Mouse (Mus musculus): ENCODE results near the gene Pkp3. TPM values are rescaled to one million over a fixed set of nuclear protein-coding genes. Genes with fewer than 3 reads are reported as not detected.

Pkp3 gene
- polyA plus RNA-seq, 1 experiment from 2014 or later = 4.5 TPM

GRCm38 (mm10) chr7:141060426-141061242 is 17.4 kb upstream of the Pkp3 start, which contains the start of gene B4galnt4:
Gene B4galnt4, plus strand, starts transcription at chr7:141061104.
- Histone ChIP-seq H3K27me3 (no peaks in the 10 kb centered on the region), H3K4me1 (peaks cover 28% of the 10 kb centered on the region), H3K9me3 (replicated peaks) (no peaks in the 10 kb centered on the region), H3K4me2 (replicated peaks) (peak within 1 kb of the TSS; percentile 83), H3K36me3 (peaks cover 26% of the 10 kb centered on the region), H3K9ac (peak within 1 kb of the TSS; percentile 98), H3K4me3 (peak within 1 kb of the TSS; percentile 86), H3K27ac (peak within 1 kb of the TSS; percentile 93)
- WGBS = under 1% methylated on average over 72 of the region's 72 CpGs
- peak; percentile 99 for ATAC-seq (ENCODE audit: low FRiP score)

- Histone ChIP-seq H3K9ac (peak overlapping the region; percentile 98), H3K9me3 (replicated peaks) (no peaks in the 10 kb centered on the region), H3K4me2 (replicated peaks) (peak overlapping the region; percentile 83), H3K27ac (peak overlapping the region; percentile 93), H3K27me3 (no peaks in the 10 kb centered on the region), H3K4me1 (peaks cover 28% of the 10 kb centered on the region), H3K4me3 (peak overlapping the region; percentile 86), H3K36me3 (peaks cover 32% of the 10 kb centered on the region)
- under 1% methylated on average over 37 of the region's 37 CpGs for WGBS
- peak; percentile 68 for ATAC-seq (ENCODE audit: low FRiP score)
These were observed 16.7 kb upstream of the Pkp3 start for GRCm38 (mm10) chr7:141061269-141061692.

GRCm38 (mm10) chr7:141062525-141062924 is 15.5 kb upstream of the Pkp3 start:
- H3K9ac ChIP-seq = peak overlapping the region; percentile 5; the same call in 1 of the 2 replicates
- peaks cover 28% of the 10 kb centered on the region for H3K4me1 ChIP-seq
- no peaks in the 10 kb centered on the region for H3K27me3 ChIP-seq
- no peak for ATAC-seq (ENCODE audit: low FRiP score)
- H3K9me3 ChIP-seq (replicated peaks) = no peaks in the 10 kb centered on the region
- 80% methylated on average over 7 of the region's 7 CpGs for WGBS
- peak overlapping the region; percentile 86; the same call in 1 of the 2 replicates for H3K4me3 ChIP-seq
- H3K27ac ChIP-seq = no peak overlapping the region
- peaks cover 45% of the 10 kb centered on the region for H3K36me3 ChIP-seq
- peak overlapping the region; percentile 83 for H3K4me2 ChIP-seq (replicated peaks)

DNA sequence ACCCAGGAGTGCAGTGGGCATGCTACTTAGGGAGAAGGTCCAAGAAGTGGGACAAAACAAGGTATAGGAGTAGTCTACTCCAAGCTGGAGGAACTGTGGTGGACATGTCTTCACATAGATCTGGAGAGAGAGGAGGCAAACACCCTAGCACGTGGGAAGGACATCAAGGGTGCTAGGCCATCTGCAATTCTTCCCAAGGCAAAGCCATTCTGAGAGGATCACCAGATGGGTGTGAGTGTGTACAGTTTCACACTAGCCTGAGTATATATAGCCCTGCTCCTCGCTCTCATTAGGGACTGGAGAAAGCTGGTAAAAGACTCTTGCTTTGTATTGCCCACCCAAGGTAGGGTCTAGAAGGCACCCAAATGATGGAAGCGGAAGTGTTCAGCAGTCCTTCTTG is 14.7 kb upstream of the Pkp3 start:
- H3K9ac ChIP-seq = no peak overlapping the region
- WGBS = 94% methylated on average over 3 of the region's 3 CpGs
- peaks cover 28% of the 10 kb centered on the region for H3K4me1 ChIP-seq
- H3K4me2 ChIP-seq (replicated peaks) = no peak overlapping the region
- no peaks in the 10 kb centered on the region for H3K27me3 ChIP-seq
- no peak for ATAC-seq (ENCODE audit: low FRiP score)
- no peak overlapping the region for H3K4me3 ChIP-seq
- H3K36me3 ChIP-seq = peaks cover 53% of the 10 kb centered on the region
- no peak overlapping the region for H3K27ac ChIP-seq
- no peaks in the 10 kb centered on the region for H3K9me3 ChIP-seq (replicated peaks)

GRCm38 (mm10) chr7:141064175-141064574 is 13.8 kb upstream of the Pkp3 start:
- H3K9ac ChIP-seq = no peak overlapping the region
- H3K4me1 ChIP-seq = peaks cover 28% of the 10 kb centered on the region
- peaks cover 59% of the 10 kb centered on the region for H3K36me3 ChIP-seq
- H3K9me3 ChIP-seq (replicated peaks) = no peaks in the 10 kb centered on the region
- no peak overlapping the region for H3K4me2 ChIP-seq (replicated peaks)
- no peaks in the 10 kb centered on the region for H3K27me3 ChIP-seq
- 90% methylated on average over 7 of the region's 7 CpGs for WGBS
- H3K4me3 ChIP-seq = no peak overlapping the region
- ATAC-seq (ENCODE audit: low FRiP score) = no peak
- no peak overlapping the region for H3K27ac ChIP-seq

- no peak overlapping the region for H3K27ac ChIP-seq
- no peaks in the 10 kb centered on the region for H3K9me3 ChIP-seq (replicated peaks)
- ATAC-seq (ENCODE audit: low FRiP score) = no peak
- 96% methylated on average over 7 of the region's 7 CpGs for WGBS
- H3K9ac ChIP-seq = no peak overlapping the region
- H3K36me3 ChIP-seq = peaks cover 59% of the 10 kb centered on the region
- H3K4me2 ChIP-seq (replicated peaks) = no peak overlapping the region
- H3K4me3 ChIP-seq = no peak overlapping the region
- H3K27me3 ChIP-seq = 0 out of 2 replicates have a peak, but pooled peaks cover 1% of the 10 kb centered on the region
- peaks cover 28% of the 10 kb centered on the region for H3K4me1 ChIP-seq
These were observed 13.4 kb upstream of the Pkp3 start for GRCm38 (mm10) chr7:141064576-141064975.

DNA sequence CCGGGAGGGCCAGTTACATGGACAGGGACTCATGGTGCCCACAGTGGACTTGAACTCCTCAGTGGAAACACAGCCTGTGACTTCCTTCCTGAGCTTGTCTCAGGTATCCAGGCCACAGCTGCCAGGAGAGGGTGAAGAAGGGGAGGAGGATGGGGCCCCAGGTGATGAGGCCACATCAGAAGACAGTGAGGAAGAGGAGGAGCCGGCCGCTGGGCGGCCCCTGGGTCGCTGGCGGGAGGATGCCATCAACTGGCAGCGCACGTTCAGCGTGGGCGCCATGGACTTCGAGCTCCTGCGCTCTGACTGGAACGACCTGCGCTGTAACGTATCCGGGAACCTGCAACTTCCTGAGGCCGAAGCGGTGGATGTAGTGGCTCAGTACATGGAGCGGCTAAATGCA is 9.7 kb upstream of the Pkp3 start:
- H3K36me3 ChIP-seq = peaks cover 56% of the 10 kb centered on the region
- 77% methylated on average over 19 of the region's 19 CpGs for WGBS
- peaks cover 21% of the 10 kb centered on the region for H3K4me1 ChIP-seq
- no peak overlapping the region for H3K9ac ChIP-seq
- H3K4me3 ChIP-seq = no peak overlapping the region
- no peak for ATAC-seq (ENCODE audit: low FRiP score)
- no peaks in the 10 kb centered on the region for H3K9me3 ChIP-seq (replicated peaks)
- H3K27me3 ChIP-seq = peaks cover 21% of the 10 kb centered on the region
- no peak overlapping the region for H3K27ac ChIP-seq
- H3K4me2 ChIP-seq (replicated peaks) = no peak overlapping the region

- peaks cover 37% of the 10 kb centered on the region for H3K36me3 ChIP-seq
- H3K4me3 ChIP-seq = peak overlapping the region; percentile 30
- ATAC-seq (ENCODE audit: low FRiP score) = peak; percentile 55
- peak overlapping the region; percentile 67 for H3K27ac ChIP-seq
- H3K4me1 ChIP-seq = peaks cover 21% of the 10 kb centered on the region
- peak overlapping the region; percentile 58 for H3K9ac ChIP-seq
- no peaks in the 10 kb centered on the region for H3K9me3 ChIP-seq (replicated peaks)
- peaks cover 21% of the 10 kb centered on the region for H3K27me3 ChIP-seq
- WGBS = under 1% methylated on average over 51 of the region's 51 CpGs
- peak overlapping the region; percentile 69 for H3K4me2 ChIP-seq (replicated peaks)
These were observed 7.8 kb upstream of the Pkp3 start for GRCm38 (mm10) chr7:141070058-141070862.

GRCm38 (mm10) chr7:141072017-141072745 is 5.8 kb upstream of the Pkp3 start:
- H3K4me1 ChIP-seq = peaks cover 21% of the 10 kb centered on the region
- H3K27me3 ChIP-seq = peaks cover 21% of the 10 kb centered on the region
- H3K27ac ChIP-seq = no peak overlapping the region
- no peak overlapping the region for H3K4me2 ChIP-seq (replicated peaks)
- 37% methylated on average over 23 of the region's 23 CpGs for WGBS
- H3K9me3 ChIP-seq (replicated peaks) = no peaks in the 10 kb centered on the region
- peaks cover 18% of the 10 kb centered on the region for H3K36me3 ChIP-seq
- no peak overlapping the region for H3K4me3 ChIP-seq
- no peak for ATAC-seq (ENCODE audit: low FRiP score)
- no peak overlapping the region for H3K9ac ChIP-seq

GRCm38 (mm10) chr7:141073782-141074181 is 4.2 kb upstream of the Pkp3 start:
- H3K4me2 ChIP-seq (replicated peaks) = no peak overlapping the region
- ATAC-seq (ENCODE audit: low FRiP score) = no peak
- 82% methylated on average over 4 of the region's 4 CpGs for WGBS

GRCm38 (mm10) chr7:141078876-141079275 is 858 bp downstream of the Pkp3 start:
- Histone ChIP-seq H3K9me3 (replicated peaks) (no peaks in the 10 kb centered on the region), H3K4me3 (no peak overlapping the region), H3K27ac (no peak overlapping the region), H3K36me3 (no peaks in the 10 kb centered on the region), H3K9ac (no peak overlapping the region), H3K4me2 (replicated peaks) (no peak overlapping the region), H3K4me1 (no peaks in the 10 kb centered on the region), H3K27me3 (peaks cover 18% of the 10 kb centered on the region)
- ATAC-seq (ENCODE audit: low FRiP score) = no peak
- 91% methylated on average over 4 of the region's 4 CpGs for WGBS

More at GRCm38 (mm10) chr7:141073782-141074181, 4.2 kb upstream of the Pkp3 start:
- no peak overlapping the region for H3K4me3 ChIP-seq
- H3K27me3 ChIP-seq = peaks cover 24% of the 10 kb centered on the region
- peaks cover 21% of the 10 kb centered on the region for H3K4me1 ChIP-seq
- H3K9me3 ChIP-seq (replicated peaks) = no peaks in the 10 kb centered on the region
- peaks cover 2% of the 10 kb centered on the region; the same call in 1 of the 2 replicates for H3K36me3 ChIP-seq
- no peak overlapping the region for H3K9ac ChIP-seq
- H3K27ac ChIP-seq = no peak overlapping the region

Measured in hindbrain, embryonic 12.5 days (tissue).